Mouse (Mus musculus) hindbrain, embryonic 11.5 days (tissue): Measurements from ENCODE around the gene Ttbk2. TPM values are rescaled to one million over a fixed set of nuclear protein-coding genes. Genes with fewer than 3 reads are reported as not detected.

ENCODE experiments used
- ATAC-seq: fragments of 200-750 bp; cut with Nextera tagmentation; 2 replicates; pipeline ENCODE4 v1.8.0; 2017; ENCODE audit warnings: mild to moderate bottlenecking, moderate TSS enrichment, moderate library complexity; ENCODE audit not compliant: low FRiP score
- DNase-seq: peaks from one replicate; pipeline ENCODE4 v3.0.0-alpha.2; 2015; ENCODE audit warnings: low spot score
- H3K27ac ChIP-seq: fragments of 300-500 bp; sonication (generic); 2 replicates; pipeline ENCODE4 v1.5.1; 2014; ENCODE audit warnings: mild to moderate bottlenecking, low read depth, low read length
- H3K27me3 ChIP-seq: fragments of 300-500 bp; sonication (generic); 2 replicates; pipeline ENCODE4 v1.6.1; 2014; ENCODE audit warnings: mild to moderate bottlenecking, low read length, moderate library complexity, mixed read lengths; ENCODE audit not compliant: control insufficient read depth, insufficient read depth
- H3K36me3 ChIP-seq: fragments of 300-500 bp; sonication (generic); 2 replicates; pipeline ENCODE4 v1.6.1; 2014; ENCODE audit warnings: mild to moderate bottlenecking, low read length, moderate library complexity, mixed read lengths; ENCODE audit not compliant: control insufficient read depth, insufficient read depth
- H3K4me1 ChIP-seq: fragments of 300-500 bp; sonication (generic); replicated peaks from 2 replicates; pipeline ENCODE4 v1.6.1; 2014; ENCODE audit warnings: low read length, mixed read lengths; ENCODE audit not compliant: control insufficient read depth, insufficient read depth
- H3K4me2 ChIP-seq: fragments of 300-500 bp; sonication (generic); replicated peaks from 2 replicates; pipeline ENCODE4 v1.6.1; 2014; ENCODE audit warnings: mild to moderate bottlenecking, low read depth, low read length
- H3K4me3 ChIP-seq: fragments of 300-500 bp; sonication (generic); 2 replicates; pipeline ENCODE4 v1.5.1; 2014; ENCODE audit warnings: low read depth, low read length
- H3K9ac ChIP-seq: fragments of 300-500 bp; sonication (generic); 2 replicates; pipeline ENCODE4 v1.6.1; 2014; ENCODE audit warnings: low read depth, low read length
- H3K9me3 ChIP-seq: fragments of 300-500 bp; sonication (generic); 2 replicates; pipeline ENCODE4 v1.6.1; 2016; ENCODE audit warnings: low read length; ENCODE audit not compliant: control insufficient read depth
- WGBS: fragments of 180-500 bp; shearing (Covaris S2); extraction: QIAGEN DNeasy Blood & Tissue Kit; methylation state at CpG from one replicate; pipeline ENCODE4 v1.1.7; 2014; 5-methylcytosine and 5-hydroxymethylcytosine counted together
- polyA plus RNA-seq: library from polyadenylated mRNA; unstranded; fragments of >200 nt; fragmentation: Nextera tagmentation; extraction: Ambion mirVana; gene quantifications from 2 replicates; pipeline ENCODE4 v1.2.1, GENCODE M21; 2014

Gene Ttbk2
- polyA plus RNA-seq, 1 experiment from 2014 or later, result 13.1 TPM

GRCm38 (mm10) chr2:120826936-120827638 lies 23.3 kb downstream of the Ttbk2 start:
- Histone ChIP-seq H3K4me3 (no peak overlapping the region), H3K36me3 (no peaks in the 10 kb centered on the region), H3K9me3 (no peaks in the 10 kb centered on the region), H3K4me1 (no peaks in the 10 kb centered on the region), H3K4me2 (no peak overlapping the region), H3K27me3 (no peaks in the 10 kb centered on the region), H3K27ac (no peak overlapping the region), H3K9ac (no peak overlapping the region)
- no peak for DNase-seq
- ATAC-seq, result no peak
- WGBS, result 57% methylated on average over 1 of the region's 1 CpGs

DNA sequence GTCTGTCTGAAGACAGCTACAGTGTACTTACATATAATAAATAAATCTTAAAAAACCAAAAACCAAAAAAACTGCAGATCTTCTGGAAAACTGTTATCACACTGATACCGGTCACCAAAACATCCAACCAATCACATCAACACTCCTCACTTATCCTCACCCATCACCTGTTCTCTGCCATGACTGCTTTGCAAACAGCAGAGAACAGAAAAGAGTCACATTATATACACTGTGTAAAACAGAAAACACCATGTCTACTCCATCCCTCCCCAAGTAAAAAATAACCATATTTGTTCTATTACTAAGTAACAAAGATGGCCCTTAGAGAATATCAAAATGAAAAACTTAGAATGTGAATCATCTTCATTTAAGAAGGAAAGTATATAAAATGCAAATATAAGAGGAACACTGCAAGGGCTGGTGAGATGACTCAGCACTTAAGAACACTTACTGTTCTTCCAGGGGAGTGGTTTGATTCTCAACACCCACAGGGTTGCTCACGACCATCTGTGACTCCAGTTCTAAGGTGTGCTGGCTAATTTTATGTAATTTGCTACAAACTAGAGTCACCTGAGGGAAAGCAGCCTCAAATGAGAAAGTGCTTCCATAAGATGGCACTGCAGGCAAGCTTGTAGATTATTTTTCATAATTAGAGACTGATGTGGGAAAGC lies 80.0 kb downstream of the Ttbk2 start:
- Histone ChIP-seq H3K9me3 (no peaks in the 10 kb centered on the region), H3K4me1 (no peaks in the 10 kb centered on the region), H3K4me2 (no peak overlapping the region), H3K4me3 (no peak overlapping the region), H3K36me3 (no peaks in the 10 kb centered on the region), H3K27me3 (no peaks in the 10 kb centered on the region), H3K27ac (no peak overlapping the region), H3K9ac (no peak overlapping the region)
- 92% methylated on average over 2 of the region's 2 CpGs for WGBS
- DNase-seq (no peak), ATAC-seq (no peak)

GRCm38 (mm10) chr2:120761922-120762321 lies 88.5 kb downstream of the Ttbk2 start:
- no peaks in the 10 kb centered on the region for H3K36me3 ChIP-seq
- no peak overlapping the region for H3K4me3 ChIP-seq
- no peak overlapping the region for H3K27ac ChIP-seq
- no peaks in the 10 kb centered on the region for H3K4me1 ChIP-seq
- no peaks in the 10 kb centered on the region for H3K27me3 ChIP-seq
- H3K4me2 ChIP-seq, result no peak overlapping the region
- H3K9ac ChIP-seq, result no peak overlapping the region
- no peaks in the 10 kb centered on the region for H3K9me3 ChIP-seq
- no peak for DNase-seq
- ATAC-seq, result no peak

- H3K36me3 ChIP-seq, result peaks cover 4% of the 10 kb centered on the region; the same call in 1 of the 2 replicates
- 90% methylated on average over 2 of the region's 2 CpGs for WGBS
Measured at GRCm38 (mm10) chr2:120748041-120748440, 102.4 kb downstream of the Ttbk2 start.

GRCm38 (mm10) chr2:120745496-120745895 lies 104.9 kb downstream of the Ttbk2 start:
- no peaks in the 10 kb centered on the region for H3K4me1 ChIP-seq
- no peaks in the 10 kb centered on the region for H3K9me3 ChIP-seq
- no peak overlapping the region for H3K27ac ChIP-seq
- H3K4me2 ChIP-seq, result no peak overlapping the region
- ATAC-seq (no peak), DNase-seq (no peak)
- no peak overlapping the region for H3K9ac ChIP-seq
- no peaks in the 10 kb centered on the region for H3K27me3 ChIP-seq
- 94% methylated on average over 1 of the region's 1 CpGs for WGBS
- H3K36me3 ChIP-seq, result peaks cover 4% of the 10 kb centered on the region; the same call in 1 of the 2 replicates
- no peak overlapping the region for H3K4me3 ChIP-seq

More at GRCm38 (mm10) chr2:120748041-120748440, 102.4 kb downstream of the Ttbk2 start:
- Histone ChIP-seq H3K9ac (no peak overlapping the region), H3K9me3 (no peaks in the 10 kb centered on the region), H3K27me3 (no peaks in the 10 kb centered on the region), H3K4me3 (no peak overlapping the region), H3K27ac (no peak overlapping the region), H3K4me2 (no peak overlapping the region), H3K4me1 (no peaks in the 10 kb centered on the region)
- DNase-seq (no peak), ATAC-seq (no peak)

DNA sequence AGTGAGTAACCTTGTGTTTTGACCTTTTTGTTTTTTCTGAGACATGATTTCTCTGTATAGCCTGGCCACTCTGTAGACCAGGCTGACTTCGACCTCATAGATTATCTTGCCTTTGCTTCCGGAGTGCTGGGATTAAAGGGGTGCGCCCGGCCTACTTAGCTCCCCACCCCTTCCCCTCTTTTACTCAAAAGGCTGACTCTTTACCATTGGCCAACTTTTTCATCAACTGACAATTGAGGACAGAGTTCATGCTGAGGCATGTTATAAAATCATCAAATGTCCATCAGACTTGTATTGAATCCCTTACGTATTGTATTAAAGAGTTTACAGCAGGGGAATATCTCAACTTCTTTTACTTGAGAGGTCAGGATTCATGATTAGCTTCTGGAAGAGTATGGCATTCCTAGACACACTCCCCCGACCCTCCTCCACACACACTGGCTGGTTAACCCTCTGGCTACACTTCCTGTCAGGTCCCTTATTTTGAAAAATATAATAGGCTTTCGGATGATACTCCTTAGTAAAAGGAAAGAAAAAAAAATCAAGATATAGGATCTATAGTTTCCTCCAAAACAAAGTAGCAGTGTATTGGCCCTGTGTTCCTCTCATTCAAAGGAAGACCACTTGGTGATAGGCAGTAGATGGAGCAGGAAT lies 118.4 kb downstream of the Ttbk2 start:
- ATAC-seq (peak; percentile 41; the same call in 1 of the 2 replicates), DNase-seq (no peak)
- Histone ChIP-seq H3K4me1 (peaks cover 4% of the 10 kb centered on the region; the same call in 1 of the 2 replicates), H3K4me2 (peak overlapping the region; percentile 94), H3K27me3 (no peaks in the 10 kb centered on the region), H3K36me3 (no peaks in the 10 kb centered on the region), H3K9me3 (no peaks in the 10 kb centered on the region), H3K4me3 (peak overlapping the region; percentile 96), H3K27ac (peak overlapping the region; percentile 92), H3K9ac (peak overlapping the region; percentile 53)
- WGBS, result 45% methylated on average over 7 of the region's 7 CpGs

DNA sequence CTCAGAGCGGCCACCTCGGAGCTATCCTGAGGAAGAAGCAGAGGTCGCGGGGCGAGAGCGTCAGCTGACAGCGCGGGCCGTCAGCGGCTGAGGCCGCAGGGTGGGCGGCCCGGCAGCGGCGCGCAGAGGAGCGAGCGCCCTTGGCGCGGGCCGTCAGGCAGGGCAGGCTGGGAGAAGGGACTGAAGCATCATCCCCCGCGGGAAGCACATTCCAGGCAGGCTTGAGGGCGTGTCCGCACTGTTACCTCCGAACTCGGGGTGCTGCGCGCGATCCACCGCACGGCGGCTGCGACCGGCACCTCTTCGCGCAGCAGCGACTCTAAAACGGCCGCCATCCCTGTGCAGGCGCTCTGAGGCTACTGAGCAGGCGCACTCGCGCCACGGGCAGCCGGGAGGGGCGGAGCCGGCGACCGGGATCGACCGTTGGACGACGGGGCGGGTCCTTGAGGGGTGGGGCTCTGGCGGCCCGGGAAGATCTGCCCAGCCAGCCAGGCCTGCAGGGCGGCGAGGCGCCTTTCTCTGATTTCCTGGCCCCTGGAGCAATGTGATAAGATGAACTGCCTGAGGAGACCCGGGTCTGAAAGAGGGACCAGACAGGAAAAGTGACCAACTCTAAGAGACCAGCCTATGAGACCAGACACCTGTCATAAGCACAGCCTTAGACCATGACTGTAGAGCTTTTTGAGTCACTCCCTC lies 119.1 kb downstream of the Ttbk2 start:
- peak; percentile 98 for ATAC-seq
- under 1% methylated on average over 56 of the region's 61 CpGs for WGBS
- no peaks in the 10 kb centered on the region for H3K36me3 ChIP-seq

GRCm38 (mm10) chr2:120730639-120731166 lies 119.7 kb downstream of the Ttbk2 start:
- Histone ChIP-seq H3K9me3 (no peaks in the 10 kb centered on the region), H3K36me3 (no peaks in the 10 kb centered on the region), H3K27ac (peak overlapping the region; percentile 92), H3K4me3 (peak overlapping the region; percentile 96), H3K4me2 (peak overlapping the region; percentile 94), H3K27me3 (no peaks in the 10 kb centered on the region), H3K4me1 (peaks cover 4% of the 10 kb centered on the region; the same call in 1 of the 2 replicates), H3K9ac (peak overlapping the region; percentile 91)
- ATAC-seq, result peak; percentile 46
- DNase-seq, result peak; percentile 47
- 0% methylated on average over 41 of the region's 50 CpGs for WGBS

More for the DNA sequence above, 119.1 kb downstream of the Ttbk2 start:
- peak overlapping the region; percentile 94 for H3K4me2 ChIP-seq
- H3K9ac ChIP-seq, result peak overlapping the region; percentile 91
- H3K4me1 ChIP-seq, result peaks cover 4% of the 10 kb centered on the region; the same call in 1 of the 2 replicates
- peak; percentile 95 for DNase-seq
- peak overlapping the region; percentile 96 for H3K4me3 ChIP-seq
- H3K27me3 ChIP-seq, result no peaks in the 10 kb centered on the region
- peak overlapping the region; percentile 92 for H3K27ac ChIP-seq
- no peaks in the 10 kb centered on the region for H3K9me3 ChIP-seq
